Mouse (Mus musculus): ENCODE data around the gene Atp1b1. TPM values are rescaled to one million over a fixed set of nuclear protein-coding genes. Genes with fewer than 3 reads are reported as not detected.

Gene Atp1b1
- polyA plus RNA-seq, 1 experiment from 2014 or later = 227 TPM

DNA sequence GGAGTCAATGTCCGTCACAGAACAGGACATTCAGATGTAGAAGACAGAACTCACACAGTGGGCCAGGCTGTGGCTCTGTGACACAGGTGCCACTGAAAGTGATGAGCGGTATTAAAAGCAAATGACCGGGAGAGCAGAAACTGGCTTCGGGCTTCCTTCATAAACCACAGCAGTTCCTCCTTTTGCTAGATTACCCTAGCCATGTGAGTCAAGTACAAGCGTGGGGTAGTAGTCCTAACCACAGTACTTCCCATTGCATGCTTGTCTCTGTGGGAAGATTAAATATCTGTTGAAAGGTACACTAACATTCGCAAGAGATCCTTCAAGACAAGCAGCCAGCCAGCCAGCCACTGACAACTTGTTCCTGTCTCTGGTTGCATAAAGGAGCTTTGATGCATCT lies 17.9 kb downstream of the Atp1b1 start:
- Histone ChIP-seq H3K4me1 (replicated peaks; ENCODE audit: control insufficient read depth, insufficient read depth, low read length) (no peaks in the 10 kb centered on the region), H3K4me3 (ENCODE audit: low read depth, low read length) (no peak overlapping the region), H3K27me3 (replicated peaks; ENCODE audit: control insufficient read depth, insufficient read depth, low read length) (no peaks in the 10 kb centered on the region), H3K36me3 (ENCODE audit: control insufficient read depth, insufficient read depth) (peaks cover 73% of the 10 kb centered on the region), H3K27ac (ENCODE audit: low read depth, low read length) (no peak overlapping the region), H3K4me2 (replicated peaks; ENCODE audit: low read depth) (no peak overlapping the region), H3K9ac (ENCODE audit: low read depth, low read length) (no peak overlapping the region), H3K9me3 (ENCODE audit: control insufficient read depth) (no peaks in the 10 kb centered on the region)
- TF ChIP-seq CTCF (IDR thresholded peaks at IDR 0.05; ENCODE audit: low read depth) = no peak
- 78% methylated on average over 6 of the region's 6 CpGs for WGBS
- ATAC-seq = no peak

DNA sequence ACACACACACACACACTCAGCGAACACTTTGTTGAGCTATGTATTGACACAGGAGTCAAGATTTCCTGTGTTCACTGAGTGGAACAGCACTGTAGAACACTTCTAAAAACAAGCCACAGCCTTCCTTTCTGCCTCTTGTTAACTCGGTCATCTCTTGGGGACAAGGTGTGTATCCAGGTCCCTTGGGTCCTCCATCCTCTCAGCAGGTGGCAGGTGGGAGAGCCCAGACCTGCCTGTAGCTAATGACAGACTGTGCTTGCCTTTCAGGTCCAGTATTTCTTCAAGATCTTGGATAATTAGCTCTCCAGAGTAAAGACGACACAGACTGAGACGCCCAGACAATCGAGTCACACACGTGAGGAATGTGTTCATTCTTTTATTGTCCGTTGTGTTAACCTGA lies 21.4 kb downstream of the Atp1b1 start:
- H3K4me3 ChIP-seq (ENCODE audit: low read depth, low read length) = no peak overlapping the region
- ATAC-seq = no peak
- H3K36me3 ChIP-seq (ENCODE audit: control insufficient read depth, insufficient read depth) = peaks cover 52% of the 10 kb centered on the region
- H3K9me3 ChIP-seq (ENCODE audit: control insufficient read depth) = no peaks in the 10 kb centered on the region
- no peaks in the 10 kb centered on the region for H3K4me1 ChIP-seq (replicated peaks; ENCODE audit: control insufficient read depth, insufficient read depth, low read length)
- H3K27ac ChIP-seq (ENCODE audit: low read depth, low read length) = no peak overlapping the region
- TF ChIP-seq CTCF (IDR thresholded peaks at IDR 0.05; ENCODE audit: low read depth) = no peak
- no peaks in the 10 kb centered on the region for H3K27me3 ChIP-seq (replicated peaks; ENCODE audit: control insufficient read depth, insufficient read depth, low read length)
- H3K9ac ChIP-seq (ENCODE audit: low read depth, low read length) = no peak overlapping the region
- no peak overlapping the region for H3K4me2 ChIP-seq (replicated peaks; ENCODE audit: low read depth)
- 74% methylated on average over 7 of the region's 7 CpGs for WGBS

DNA sequence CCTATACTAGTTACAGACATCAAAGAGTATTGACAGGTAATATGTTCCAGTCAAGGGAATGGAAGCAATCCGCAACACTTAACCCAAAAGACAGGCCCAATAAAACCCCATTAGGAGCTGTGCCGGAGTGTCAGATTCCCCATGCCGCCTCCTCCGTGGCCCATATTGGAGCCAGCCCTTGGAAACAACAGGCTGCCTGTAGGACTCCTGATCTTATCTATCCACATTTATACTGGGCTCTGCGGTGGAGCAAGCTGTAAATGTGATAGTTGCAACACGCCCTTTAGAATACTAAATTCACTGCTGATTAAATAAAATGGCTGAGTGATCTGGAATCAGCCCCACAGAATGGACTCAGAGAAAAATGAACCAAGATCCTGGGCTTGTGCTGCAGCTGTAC lies 24.1 kb downstream of the Atp1b1 start:
- whole genome bisulfite sequencing = 30% methylated on average over 6 of the region's 6 CpGs
- Histone ChIP-seq H3K4me3 (ENCODE audit: low read depth, low read length) (no peak overlapping the region), H3K9ac (ENCODE audit: low read depth, low read length) (no peak overlapping the region), H3K4me2 (replicated peaks; ENCODE audit: low read depth) (no peak overlapping the region), H3K27ac (ENCODE audit: low read depth, low read length) (no peak overlapping the region), H3K9me3 (ENCODE audit: control insufficient read depth) (no peaks in the 10 kb centered on the region), H3K27me3 (replicated peaks; ENCODE audit: control insufficient read depth, insufficient read depth, low read length) (no peaks in the 10 kb centered on the region), H3K4me1 (replicated peaks; ENCODE audit: control insufficient read depth, insufficient read depth, low read length) (no peaks in the 10 kb centered on the region), H3K36me3 (ENCODE audit: control insufficient read depth, insufficient read depth) (peaks cover 25% of the 10 kb centered on the region)
- no peak for ATAC-seq
- TF ChIP-seq CTCF (IDR thresholded peaks at IDR 0.05; ENCODE audit: low read depth) = no peak

DNA sequence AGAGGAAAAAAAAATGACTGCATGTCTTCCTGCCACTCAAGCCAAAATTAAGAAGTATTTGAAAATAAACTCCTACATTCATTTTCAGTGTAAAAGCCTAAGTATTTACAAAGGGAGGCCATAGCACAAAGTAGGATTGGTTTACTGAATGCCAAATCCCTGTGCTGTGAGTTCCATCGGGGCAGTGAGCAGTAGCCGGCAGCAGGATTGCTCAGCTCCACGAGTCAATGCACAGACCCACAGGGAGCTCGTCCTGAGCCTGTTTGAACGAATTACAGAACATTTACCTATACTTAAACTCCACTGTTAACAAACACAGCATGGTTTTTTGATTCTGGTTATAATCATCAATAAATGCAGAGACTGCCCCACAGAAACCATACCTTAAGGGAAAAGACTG lies 25.5 kb downstream of the Atp1b1 start:
- Histone ChIP-seq H3K4me2 (replicated peaks; ENCODE audit: low read depth) (no peak overlapping the region), H3K9ac (ENCODE audit: low read depth, low read length) (no peak overlapping the region), H3K36me3 (ENCODE audit: control insufficient read depth, insufficient read depth) (peaks cover 11% of the 10 kb centered on the region), H3K4me3 (ENCODE audit: low read depth, low read length) (no peak overlapping the region), H3K9me3 (ENCODE audit: control insufficient read depth) (no peaks in the 10 kb centered on the region), H3K27me3 (replicated peaks; ENCODE audit: control insufficient read depth, insufficient read depth, low read length) (no peaks in the 10 kb centered on the region), H3K27ac (ENCODE audit: low read depth, low read length) (no peak overlapping the region), H3K4me1 (replicated peaks; ENCODE audit: control insufficient read depth, insufficient read depth, low read length) (no peaks in the 10 kb centered on the region)
- TF ChIP-seq CTCF (IDR thresholded peaks at IDR 0.05; ENCODE audit: low read depth) = no peak
- ATAC-seq = no peak
- 67% methylated on average over 5 of the region's 5 CpGs for WGBS

DNA sequence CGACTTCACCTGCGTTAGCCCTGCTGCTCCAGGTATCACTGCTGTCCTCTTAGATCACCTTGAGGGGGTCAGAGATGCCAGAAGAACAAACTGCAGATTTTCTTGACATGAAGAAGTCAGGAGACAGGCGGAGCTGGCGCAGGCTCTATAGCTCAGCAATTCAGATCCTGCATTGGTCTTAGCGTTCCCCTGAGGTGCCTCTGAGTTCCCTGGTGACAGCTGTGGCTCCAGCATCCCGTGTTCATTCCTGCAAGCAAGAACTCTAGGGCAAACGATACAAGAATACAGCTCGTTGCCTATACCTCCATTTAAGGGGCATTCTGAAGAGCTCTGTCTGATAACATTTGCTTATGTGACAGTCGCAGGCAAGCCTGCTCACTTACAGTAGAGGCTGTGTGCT lies 29.5 kb downstream of the Atp1b1 start:
- no peak for ATAC-seq
- Histone ChIP-seq H3K36me3 (ENCODE audit: control insufficient read depth, insufficient read depth) (no peaks in the 10 kb centered on the region), H3K27me3 (replicated peaks; ENCODE audit: control insufficient read depth, insufficient read depth, low read length) (no peaks in the 10 kb centered on the region), H3K4me1 (replicated peaks; ENCODE audit: control insufficient read depth, insufficient read depth, low read length) (no peaks in the 10 kb centered on the region), H3K4me3 (ENCODE audit: low read depth, low read length) (no peak overlapping the region), H3K4me2 (replicated peaks; ENCODE audit: low read depth) (no peak overlapping the region), H3K27ac (ENCODE audit: low read depth, low read length) (no peak overlapping the region), H3K9me3 (ENCODE audit: control insufficient read depth) (no peaks in the 10 kb centered on the region), H3K9ac (ENCODE audit: low read depth, low read length) (no peak overlapping the region)
- no peak for TF ChIP-seq CTCF (IDR thresholded peaks at IDR 0.05; ENCODE audit: low read depth)
- WGBS = 87% methylated on average over 9 of the region's 9 CpGs

DNA sequence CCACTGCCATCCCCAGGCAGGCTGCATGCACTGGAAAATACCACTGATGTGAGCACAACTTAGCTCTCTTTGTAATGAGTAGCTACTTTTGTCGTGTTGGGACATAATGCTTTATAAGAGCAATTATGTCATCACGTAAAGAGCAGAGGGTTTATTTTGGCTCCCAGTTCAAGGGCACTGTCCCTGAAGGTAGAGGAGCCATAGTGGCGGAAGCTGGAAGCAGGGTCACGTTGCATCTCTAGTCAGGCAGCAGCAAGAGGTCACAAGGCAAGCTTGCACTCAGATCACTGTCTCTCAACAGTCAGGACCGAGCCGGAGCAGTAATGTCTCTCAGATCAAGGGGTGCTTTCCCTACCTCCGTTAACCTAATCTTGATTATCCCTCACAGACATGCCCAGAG lies 30.4 kb downstream of the Atp1b1 start:
- Histone ChIP-seq H3K4me1 (replicated peaks; ENCODE audit: control insufficient read depth, insufficient read depth, low read length) (no peaks in the 10 kb centered on the region), H3K27me3 (replicated peaks; ENCODE audit: control insufficient read depth, insufficient read depth, low read length) (no peaks in the 10 kb centered on the region), H3K9ac (ENCODE audit: low read depth, low read length) (no peak overlapping the region), H3K36me3 (ENCODE audit: control insufficient read depth, insufficient read depth) (no peaks in the 10 kb centered on the region), H3K4me2 (replicated peaks; ENCODE audit: low read depth) (no peak overlapping the region), H3K4me3 (ENCODE audit: low read depth, low read length) (no peak overlapping the region), H3K27ac (ENCODE audit: low read depth, low read length) (no peak overlapping the region), H3K9me3 (ENCODE audit: control insufficient read depth) (no peaks in the 10 kb centered on the region)
- TF ChIP-seq CTCF (IDR thresholded peaks at IDR 0.05; ENCODE audit: low read depth) = no peak
- 75% methylated on average over 7 of the region's 7 CpGs for WGBS
- no peak for ATAC-seq

DNA sequence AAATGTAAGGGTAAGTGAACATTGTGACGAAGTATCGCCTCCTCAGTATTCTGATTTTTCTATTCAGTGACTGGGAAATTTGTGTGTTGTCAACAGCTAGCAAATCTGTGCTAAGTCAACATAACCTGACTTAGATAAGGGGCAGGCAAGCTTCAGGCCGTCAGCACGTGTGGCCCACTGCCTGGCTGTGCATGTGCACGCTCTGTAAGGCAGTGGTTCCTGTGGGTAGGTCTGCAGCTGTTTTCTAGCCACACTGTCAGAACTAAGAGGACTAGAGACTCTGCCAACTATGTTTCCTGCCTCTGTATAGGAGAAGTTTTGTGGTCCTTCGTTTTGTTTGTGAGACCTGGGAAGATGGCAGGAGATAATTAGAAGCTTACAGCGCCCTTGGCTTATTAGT lies 31.9 kb downstream of the Atp1b1 start:
- Histone ChIP-seq H3K4me3 (ENCODE audit: low read depth, low read length) (no peak overlapping the region), H3K4me2 (replicated peaks; ENCODE audit: low read depth) (no peak overlapping the region), H3K4me1 (replicated peaks; ENCODE audit: control insufficient read depth, insufficient read depth, low read length) (no peaks in the 10 kb centered on the region), H3K9ac (ENCODE audit: low read depth, low read length) (no peak overlapping the region), H3K9me3 (ENCODE audit: control insufficient read depth) (no peaks in the 10 kb centered on the region), H3K27me3 (replicated peaks; ENCODE audit: control insufficient read depth, insufficient read depth, low read length) (no peaks in the 10 kb centered on the region), H3K27ac (ENCODE audit: low read depth, low read length) (no peak overlapping the region), H3K36me3 (ENCODE audit: control insufficient read depth, insufficient read depth) (no peaks in the 10 kb centered on the region)
- WGBS = 58% methylated on average over 7 of the region's 7 CpGs
- no peak for ATAC-seq
- TF ChIP-seq CTCF (IDR thresholded peaks at IDR 0.05; ENCODE audit: low read depth) = no peak
